Mouse (Mus musculus): ENCODE measurements around the gene 1700025B11Rik. TPM values are rescaled to one million over a fixed set of nuclear protein-coding genes. Genes with fewer than 3 reads are reported as not detected.
"Not testable (repeated sequence)": the region's sequence is repeated elsewhere in the genome, so short reads cannot be mapped to it uniquely, and the experiment has no call there.

The 1700025B11Rik gene
- polyA plus RNA-seq, 1 experiment from 2014 or later = not detected

DNA sequence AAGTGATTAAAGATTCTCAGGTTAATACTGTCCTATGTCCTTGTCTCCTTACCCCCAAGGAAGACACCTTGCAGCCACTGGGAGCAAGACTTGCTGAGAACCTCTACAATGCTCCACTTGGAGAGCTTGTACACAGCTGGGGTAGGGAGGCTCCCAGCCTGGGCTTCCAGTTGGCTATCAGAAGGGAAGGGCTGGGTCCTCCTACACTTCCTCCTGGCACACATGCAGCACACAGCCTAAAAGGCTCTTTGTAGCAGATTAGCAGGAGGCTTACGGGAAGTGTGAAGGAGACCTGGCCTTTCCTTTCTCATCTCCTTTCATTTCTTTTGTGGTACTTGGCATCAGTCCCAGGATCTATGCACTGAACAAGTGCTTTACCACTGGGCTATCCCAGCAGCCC, 20.0 kb upstream of the 1700025B11Rik start:
- no peak for ATAC-seq (ENCODE audit: insufficient read depth, low FRiP score)
- H3K9ac ChIP-seq (ENCODE audit: low read length) = no peak overlapping the region
- H3K4me3 ChIP-seq (replicated peaks; ENCODE audit: low read length) = no peak overlapping the region
- H3K4me1 ChIP-seq (ENCODE audit: control insufficient read depth, insufficient read depth, low read length) = no peaks in the 10 kb centered on the region
- H3K4me2 ChIP-seq (ENCODE audit: low read depth, low read length) = no peak overlapping the region
- H3K27ac ChIP-seq (ENCODE audit: low read length) = no peak overlapping the region
- WGBS = 33% methylated on average over 1 of the region's 1 CpGs
- H3K9me3 ChIP-seq (replicated peaks; ENCODE audit: control insufficient read depth, low read length) = no peaks in the 10 kb centered on the region; the same call in 1 of the 2 replicates
- H3K36me3 ChIP-seq (ENCODE audit: control insufficient read depth, insufficient read depth, low read length) = no peaks in the 10 kb centered on the region
- no peaks in the 10 kb centered on the region for H3K27me3 ChIP-seq (ENCODE audit: control insufficient read depth, insufficient read depth, low read length)

- no peak for ATAC-seq (ENCODE audit: insufficient read depth, low FRiP score)
- Histone ChIP-seq H3K27ac (ENCODE audit: low read length) (no peak overlapping the region), H3K27me3 (ENCODE audit: control insufficient read depth, insufficient read depth, low read length) (no peaks in the 10 kb centered on the region), H3K9ac (ENCODE audit: low read length) (no peak overlapping the region), H3K4me3 (replicated peaks; ENCODE audit: low read length) (no peak overlapping the region), H3K4me2 (ENCODE audit: low read depth, low read length) (no peak overlapping the region), H3K9me3 (replicated peaks; ENCODE audit: control insufficient read depth, low read length) (no peaks in the 10 kb centered on the region; the same call in 1 of the 2 replicates), H3K4me1 (ENCODE audit: control insufficient read depth, insufficient read depth, low read length) (no peaks in the 10 kb centered on the region), H3K36me3 (ENCODE audit: control insufficient read depth, insufficient read depth, low read length) (no peaks in the 10 kb centered on the region)
- WGBS = 85% methylated on average over 4 of the region's 4 CpGs
Observed at GRCm38 (mm10) chr15:77579311-77579710, 17.6 kb upstream of the 1700025B11Rik start.

GRCm38 (mm10) chr15:77578801-77579200, 17.1 kb upstream of the 1700025B11Rik start:
- Histone ChIP-seq H3K9ac (ENCODE audit: low read length) (no peak overlapping the region), H3K27ac (ENCODE audit: low read length) (no peak overlapping the region), H3K27me3 (ENCODE audit: control insufficient read depth, insufficient read depth, low read length) (no peaks in the 10 kb centered on the region), H3K4me3 (replicated peaks; ENCODE audit: low read length) (no peak overlapping the region), H3K4me1 (ENCODE audit: control insufficient read depth, insufficient read depth, low read length) (no peaks in the 10 kb centered on the region), H3K4me2 (ENCODE audit: low read depth, low read length) (no peak overlapping the region), H3K9me3 (replicated peaks; ENCODE audit: control insufficient read depth, low read length) (no peaks in the 10 kb centered on the region; the same call in 1 of the 2 replicates), H3K36me3 (ENCODE audit: control insufficient read depth, insufficient read depth, low read length) (no peaks in the 10 kb centered on the region)
- 84% methylated on average over 2 of the region's 2 CpGs for WGBS
- ATAC-seq (ENCODE audit: insufficient read depth, low FRiP score) = no peak

DNA sequence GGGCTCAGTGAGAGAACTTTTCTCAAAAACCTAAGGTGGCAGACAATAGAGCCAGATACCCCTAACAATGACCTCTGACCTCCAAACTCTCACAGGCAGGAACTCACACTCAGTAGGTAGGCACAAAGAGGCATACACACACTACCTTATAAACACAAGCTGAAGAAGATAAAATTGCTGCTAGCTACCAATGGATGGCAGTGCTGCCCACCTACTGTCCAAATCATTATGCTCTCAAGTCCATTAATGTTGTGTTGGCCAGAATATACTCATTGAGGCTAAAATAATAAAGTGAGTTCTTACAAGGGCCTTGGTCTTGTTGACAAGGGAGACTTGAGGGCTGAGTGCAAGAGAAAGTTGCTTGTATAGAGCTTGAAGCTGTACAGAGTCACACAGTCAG, 1.5 kb upstream of the 1700025B11Rik start:
- Histone ChIP-seq H3K4me3 (replicated peaks; ENCODE audit: low read length) (no peak overlapping the region), H3K4me2 (ENCODE audit: low read depth, low read length) (no peak overlapping the region), H3K27ac (ENCODE audit: low read length) (no peak overlapping the region), H3K9me3 (replicated peaks; ENCODE audit: control insufficient read depth, low read length) (no peaks in the 10 kb centered on the region), H3K9ac (ENCODE audit: low read length) (no peak overlapping the region), H3K27me3 (ENCODE audit: control insufficient read depth, insufficient read depth, low read length) (no peaks in the 10 kb centered on the region), H3K36me3 (ENCODE audit: control insufficient read depth, insufficient read depth, low read length) (no peaks in the 10 kb centered on the region), H3K4me1 (ENCODE audit: control insufficient read depth, insufficient read depth, low read length) (no peaks in the 10 kb centered on the region)
- no peak for ATAC-seq (ENCODE audit: insufficient read depth, low FRiP score)

DNA sequence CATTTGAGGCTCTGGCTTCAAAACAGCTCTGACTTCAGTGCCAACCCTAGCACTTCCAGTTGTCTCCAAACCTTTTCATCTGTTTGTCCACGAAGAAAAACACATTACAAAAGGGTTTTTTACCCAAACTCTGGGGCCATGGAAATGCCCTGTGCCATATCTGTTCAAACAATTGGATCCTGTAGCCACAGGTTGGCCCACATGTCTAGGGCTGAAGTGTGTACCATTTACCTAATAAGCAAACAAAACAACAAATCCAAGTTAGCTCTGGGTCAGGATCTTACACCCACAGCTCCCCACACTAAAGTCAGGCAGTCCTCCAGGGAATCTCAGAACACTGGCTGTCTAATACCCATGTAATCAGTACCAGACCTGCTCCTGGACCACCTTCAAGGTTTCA, 22.5 kb downstream of the 1700025B11Rik start:
- not testable (repeated sequence) for H3K9me3 ChIP-seq (replicated peaks; ENCODE audit: control insufficient read depth, low read length); H3K36me3 ChIP-seq (ENCODE audit: control insufficient read depth, insufficient read depth, low read length); ATAC-seq (ENCODE audit: insufficient read depth, low FRiP score); H3K4me1 ChIP-seq (ENCODE audit: control insufficient read depth, insufficient read depth, low read length); H3K9ac ChIP-seq (ENCODE audit: low read length); H3K4me2 ChIP-seq (ENCODE audit: low read depth, low read length); H3K4me3 ChIP-seq (replicated peaks; ENCODE audit: low read length); H3K27ac ChIP-seq (ENCODE audit: low read length); H3K27me3 ChIP-seq (ENCODE audit: control insufficient read depth, insufficient read depth, low read length)
- 34% methylated on average over 1 of the region's 1 CpGs for WGBS

DNA sequence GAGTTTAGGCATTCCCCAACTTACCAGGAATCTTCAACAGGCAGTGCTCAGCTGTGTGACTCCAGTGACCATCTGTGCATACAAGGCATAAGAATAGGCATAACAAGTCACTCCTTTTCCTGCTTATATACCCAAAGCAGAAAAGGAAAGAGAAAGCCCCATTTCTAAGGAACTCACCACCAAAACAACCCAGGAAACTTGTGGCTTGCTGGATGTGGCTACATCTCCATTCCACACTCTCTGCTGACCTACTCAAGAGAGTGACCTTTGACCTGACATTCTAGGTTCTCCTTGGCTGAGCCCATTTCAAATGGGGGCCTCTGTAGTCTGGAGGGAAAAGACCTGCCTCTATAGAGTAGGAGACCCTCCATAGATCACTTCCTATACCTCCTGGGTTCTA, 28.5 kb downstream of the 1700025B11Rik start, which contains the start of gene Apol7c:
Gene Apol7c, minus strand, starts transcription at position 101 of the 400 bp plus-strand sequence.
- ATAC-seq (ENCODE audit: insufficient read depth, low FRiP score) = no peak
- Histone ChIP-seq H3K27me3 (ENCODE audit: control insufficient read depth, insufficient read depth, low read length) (no peaks in the 10 kb centered on the region), H3K9ac (ENCODE audit: low read length) (no peak within 1 kb of the TSS), H3K4me3 (replicated peaks; ENCODE audit: low read length) (no peak within 1 kb of the TSS), H3K4me2 (ENCODE audit: low read depth, low read length) (no peak within 1 kb of the TSS), H3K4me1 (ENCODE audit: control insufficient read depth, insufficient read depth, low read length) (no peaks in the 10 kb centered on the region), H3K27ac (ENCODE audit: low read length) (no peak within 1 kb of the TSS), H3K36me3 (ENCODE audit: control insufficient read depth, insufficient read depth, low read length) (no peaks in the 10 kb centered on the region), H3K9me3 (replicated peaks; ENCODE audit: control insufficient read depth, low read length) (no peaks in the 10 kb centered on the region)

DNA sequence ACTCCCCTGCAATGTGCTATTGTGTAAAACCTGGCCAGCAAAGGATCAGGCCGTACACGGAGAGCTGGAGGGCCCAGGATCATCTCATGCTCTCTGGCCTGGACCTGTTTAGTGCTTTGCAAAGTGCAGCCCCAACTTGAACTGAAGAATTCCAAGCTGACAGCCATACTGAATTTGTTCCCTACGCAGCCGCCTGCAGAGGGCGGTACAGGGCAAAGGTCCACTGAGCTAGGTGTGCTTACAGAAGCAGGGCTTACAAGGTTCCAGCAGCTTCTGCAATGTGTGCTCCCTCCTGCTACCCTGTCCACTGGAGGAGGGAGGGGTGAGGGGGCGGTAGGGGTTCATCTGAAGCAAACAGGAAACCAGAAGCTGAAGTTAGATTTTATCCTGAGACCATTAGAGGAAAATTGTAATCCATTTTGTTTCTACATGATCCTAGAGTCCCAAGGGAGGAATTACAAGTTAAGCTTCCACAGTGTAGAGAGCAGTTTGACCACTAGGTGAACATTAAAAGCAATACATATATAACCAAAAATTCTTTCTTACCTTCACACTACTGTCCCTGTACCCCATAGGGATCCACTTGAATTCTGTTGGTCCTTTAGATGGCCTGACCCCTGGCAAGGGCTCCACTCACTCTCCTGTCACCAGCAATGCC, 38.4 kb downstream of the 1700025B11Rik start:
- H3K4me2 ChIP-seq (ENCODE audit: low read depth, low read length); H3K36me3 ChIP-seq (ENCODE audit: control insufficient read depth, insufficient read depth, low read length); H3K9ac ChIP-seq (ENCODE audit: low read length); H3K4me1 ChIP-seq (ENCODE audit: control insufficient read depth, insufficient read depth, low read length); H3K27me3 ChIP-seq (ENCODE audit: control insufficient read depth, insufficient read depth, low read length); H3K27ac ChIP-seq (ENCODE audit: low read length); H3K4me3 ChIP-seq (replicated peaks; ENCODE audit: low read length); H3K9me3 ChIP-seq (replicated peaks; ENCODE audit: control insufficient read depth, low read length): not testable (repeated sequence)
- peak; percentile 37 for ATAC-seq (ENCODE audit: insufficient read depth, low FRiP score)
- 11% methylated on average over 6 of the region's 6 CpGs for WGBS

- not testable (repeated sequence) for H3K4me3 ChIP-seq (replicated peaks; ENCODE audit: low read length); ATAC-seq (ENCODE audit: insufficient read depth, low FRiP score); H3K27ac ChIP-seq (ENCODE audit: low read length); H3K4me2 ChIP-seq (ENCODE audit: low read depth, low read length); H3K36me3 ChIP-seq (ENCODE audit: control insufficient read depth, insufficient read depth, low read length); H3K9me3 ChIP-seq (replicated peaks; ENCODE audit: control insufficient read depth, low read length); H3K27me3 ChIP-seq (ENCODE audit: control insufficient read depth, insufficient read depth, low read length); H3K4me1 ChIP-seq (ENCODE audit: control insufficient read depth, insufficient read depth, low read length); H3K9ac ChIP-seq (ENCODE audit: low read length)
- WGBS = 54% methylated on average over 4 of the region's 4 CpGs
Observed at GRCm38 (mm10) chr15:77520596-77520995, 41.1 kb downstream of the 1700025B11Rik start.

All from stomach, embryonic 16.5 days (tissue).